Mouse (Mus musculus): ENCODE data around the gene Msh4.

Gene Msh4

DNA sequence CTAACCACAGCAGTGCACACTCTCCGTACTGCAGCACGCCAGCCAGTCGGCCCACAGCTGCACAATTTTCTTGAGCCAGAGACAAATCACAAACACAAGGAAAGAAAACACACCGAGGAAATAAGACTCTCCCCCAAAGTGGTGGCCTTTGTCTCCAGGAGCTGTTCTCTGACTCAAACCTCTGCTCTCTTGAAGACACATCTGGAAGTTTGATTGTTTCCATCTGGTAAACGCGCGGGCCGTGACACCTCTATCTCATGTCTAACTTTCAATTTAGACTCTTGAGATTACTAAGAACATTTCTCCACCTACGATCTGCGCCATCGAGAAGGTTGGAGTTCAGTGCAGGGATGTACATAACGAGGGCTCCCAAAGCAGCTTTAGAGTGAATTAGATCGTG, 97.5 kb downstream of the Msh4 start:
- no peak for DNase-seq (ENCODE audit: low read depth)

DNA sequence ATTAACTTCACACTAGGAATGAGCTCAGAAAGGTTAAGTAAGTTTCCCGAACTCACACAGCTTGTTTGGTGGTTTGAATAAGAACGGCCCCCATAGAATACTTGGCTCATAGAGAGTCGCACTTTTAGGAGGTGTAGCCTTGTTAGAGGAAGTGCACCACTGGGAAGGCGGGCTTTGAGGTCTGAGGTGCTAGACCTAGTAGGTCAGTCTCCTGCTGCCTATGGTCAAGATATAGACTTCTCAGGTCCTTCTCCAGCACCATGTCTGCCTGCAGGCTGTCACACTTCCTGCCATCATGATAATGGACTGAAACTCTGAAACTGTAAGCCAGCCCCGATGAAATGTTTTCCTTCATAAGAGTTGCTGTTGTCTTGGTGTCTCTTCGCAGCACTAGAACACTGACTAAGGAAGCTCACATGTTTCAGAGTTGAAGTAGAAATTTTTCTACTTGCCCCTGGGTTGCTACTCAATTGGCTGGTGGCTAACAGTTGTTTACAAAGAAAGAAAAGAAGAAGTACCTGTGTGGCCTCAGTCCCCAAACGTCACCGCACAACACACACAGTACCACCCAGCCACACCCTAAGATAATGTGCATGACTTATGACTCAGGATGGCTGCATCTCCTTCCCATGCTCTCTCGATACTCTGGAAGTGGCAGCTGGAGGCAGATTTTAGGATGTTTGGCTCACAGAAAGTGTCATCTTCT, 98.3 kb downstream of the Msh4 start:
- no peak for DNase-seq (ENCODE audit: low read depth)
